Mouse (Mus musculus) small intestine, adult 2 months (tissue): ENCODE results near the gene Lgals3bp.

Experiments used
- CTCF ChIP-seq: fragments of 200-500 bp; IDR thresholded peaks from 2 replicates; pipeline ENCODE4 v1.5.1; 2012; ENCODE audit warnings: low read depth, mild to moderate bottlenecking, control low read depth, inconsistent platforms, low read length, moderate library complexity, mixed read lengths; ENCODE audit not compliant: insufficient replicate concordance, insufficient read length; ENCODE audit errors: extremely low read depth
- POLR2A ChIP-seq: fragments of 200-500 bp; IDR thresholded peaks from 2 replicates; pipeline ENCODE4 v1.6.1; 2012; ENCODE audit warnings: low read depth, mild to moderate bottlenecking, control low read depth, inconsistent platforms, low read length, moderate library complexity

DNA sequence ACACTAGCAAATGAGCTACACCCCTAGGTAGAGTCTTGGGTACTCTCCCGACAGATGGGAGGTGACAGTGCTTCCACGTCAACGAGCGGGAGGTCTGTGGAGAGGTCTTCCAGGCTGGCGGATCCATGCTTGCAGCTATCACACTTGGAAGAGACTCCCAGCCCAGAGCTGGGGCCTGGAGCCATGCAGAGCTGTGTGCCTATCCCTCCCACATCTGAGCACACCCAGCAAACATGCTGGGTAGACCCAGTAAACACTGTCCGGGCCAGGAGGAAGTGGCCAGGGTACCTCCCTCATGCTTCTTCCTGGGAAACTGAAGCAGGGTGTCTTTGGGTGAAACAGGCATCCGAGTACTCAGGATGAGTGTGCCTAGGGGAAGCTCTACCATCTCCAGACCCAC lies 41.4 kb downstream of the Lgals3bp start:
- TF ChIP-seq CTCF: no peak
- no peak for TF ChIP-seq POLR2A
